Mouse (Mus musculus) MEL (cell line): ENCODE data around the gene Gstm7. TPM values are rescaled to one million over a fixed set of nuclear protein-coding genes. Genes with fewer than 3 reads are reported as not detected.
"Not testable (repeated sequence)": the region's sequence is repeated elsewhere in the genome, so short reads cannot be mapped to it uniquely, and the experiment has no call there.

Experiments used
- DNase-seq: peaks from one replicate; pipeline ENCODE4 v3.0.0; 2011; ENCODE audit warnings: low read depth, low spot score
- H3K27ac ChIP-seq: 2 replicates; pipeline ENCODE4 v1.5.1; 2012; ENCODE audit warnings: low read depth, mild to moderate bottlenecking, control low read depth, low read length, moderate library complexity; ENCODE audit not compliant: control insufficient read depth
- H3K27me3 ChIP-seq, 2 experiments: fragments of 150-350 bp in 1 of 2; sonication (generic) in 1 of 2; 2 replicates each; pipeline ENCODE4 v1.6.1; 2012; ENCODE audit warnings: low read length in 2 of 2, mild to moderate bottlenecking in 2 of 2, improper control_type of control experiment in 1 of 2, moderate library complexity in 1 of 2; ENCODE audit not compliant: insufficient read depth in 2 of 2, control insufficient read depth in 1 of 2
- H3K36me3 ChIP-seq, 2 experiments: 2 replicates each; pipeline ENCODE4 v1.6.1; 2012 to 2014; ENCODE audit warnings: low read length in 2 of 2, improper control_type of control experiment in 1 of 2, inconsistent platforms in 1 of 2, mild to moderate bottlenecking in 1 of 2; ENCODE audit not compliant: insufficient read depth in 2 of 2, control insufficient read depth in 1 of 2
- H3K4me1 ChIP-seq, 2 experiments: fragments of 150-350 bp in 1 of 2; sonication (generic) in 1 of 2; 2 replicates each; pipeline ENCODE4 v1.6.1; 2012; ENCODE audit warnings: low read length in 2 of 2, improper control_type of control experiment in 1 of 2, mild to moderate bottlenecking in 1 of 2; ENCODE audit not compliant: insufficient read depth in 2 of 2, control insufficient read depth in 1 of 2
- H3K4me3 ChIP-seq, 2 experiments: fragments of 150-350 bp in 1 of 2; sonication (generic) in 1 of 2; 2 replicates each; pipeline ENCODE4 v1.5.1; 2012; ENCODE audit warnings: low read depth in 2 of 2, low read length in 2 of 2, mild to moderate bottlenecking in 2 of 2, moderate library complexity in 2 of 2, control low read depth in 1 of 2, improper control_type of control experiment in 1 of 2; ENCODE audit not compliant: control insufficient read depth in 1 of 2, insufficient read depth in 1 of 2
- H3K79me2 ChIP-seq: 2 replicates; pipeline ENCODE4 v1.6.1; 2012; ENCODE audit warnings: mild to moderate bottlenecking, low read length, moderate library complexity; ENCODE audit not compliant: control insufficient read depth, poor library complexity, insufficient read depth
- H3K9ac ChIP-seq: 2 replicates; pipeline ENCODE4 v1.6.1; 2012; ENCODE audit warnings: low read depth, mild to moderate bottlenecking, control low read depth, low read length, moderate library complexity; ENCODE audit not compliant: control insufficient read depth, poor library complexity, severe bottlenecking
- H3K9me3 ChIP-seq: fragments of 150-350 bp; sonication (generic); replicated peaks from 2 replicates; pipeline ENCODE4 v1.6.1; 2012; ENCODE audit warnings: mild to moderate bottlenecking, low read length, improper control_type of control experiment, moderate library complexity; ENCODE audit not compliant: insufficient read depth
- BHLHE40 ChIP-seq: IDR thresholded peaks from 2 replicates; pipeline ENCODE4 v1.6.1; 2012; ENCODE audit warnings: low read depth, mild to moderate bottlenecking, inconsistent platforms, low read length, improper control_type of control experiment, borderline replicate concordance
- CHD2 ChIP-seq: IDR thresholded peaks from 2 replicates; pipeline ENCODE4 v1.6.1; 2011; ENCODE audit warnings: low read length, improper control_type of control experiment
- ELF1 ChIP-seq: IDR thresholded peaks from 2 replicates; pipeline ENCODE4 v1.6.1; 2014; ENCODE audit warnings: low read depth, mild to moderate bottlenecking, inconsistent platforms, low read length, improper control_type of control experiment, moderate library complexity
- EP300 ChIP-seq, 2 experiments: IDR thresholded peaks; 2 replicates each; pipeline ENCODE4 v1.6.1; 2011; ENCODE audit warnings: improper control_type of control experiment in 2 of 2, low read length in 2 of 2, low read depth in 1 of 2, mild to moderate bottlenecking in 1 of 2
- ETS1 ChIP-seq: IDR thresholded peaks from 2 replicates; pipeline ENCODE4 v1.6.1; 2012; ENCODE audit warnings: low read depth, mild to moderate bottlenecking, inconsistent platforms, low read length, improper control_type of control experiment, moderate library complexity
- GABPA ChIP-seq: IDR thresholded peaks from 2 replicates; pipeline ENCODE4 v1.6.1; 2012; ENCODE audit warnings: low read depth, mild to moderate bottlenecking, inconsistent platforms, low read length, improper control_type of control experiment, moderate library complexity
- JUND ChIP-seq: IDR thresholded peaks from 2 replicates; pipeline ENCODE4 v1.6.1; 2011; ENCODE audit warnings: low read depth, mild to moderate bottlenecking, improper control_type of control experiment, low read length
- KAT2A ChIP-seq: conservative IDR thresholded peaks from 2 replicates; pipeline ENCODE4 v1.6.1; 2012; ENCODE audit warnings: low read depth, low read length, improper control_type of control experiment, inconsistent platforms
- MYB ChIP-seq: IDR thresholded peaks from 2 replicates; pipeline ENCODE4 v1.6.1; 2011; ENCODE audit warnings: mild to moderate bottlenecking, low read depth, low read length, improper control_type of control experiment
- NRF1 ChIP-seq: IDR thresholded peaks from 2 replicates; pipeline ENCODE4 v1.6.1; 2014; ENCODE audit warnings: low read depth, mild to moderate bottlenecking, inconsistent platforms, low read length, improper control_type of control experiment, moderate library complexity; ENCODE audit not compliant: poor library complexity, insufficient read depth, severe bottlenecking
- POLR2AphosphoS2 ChIP-seq: IDR thresholded peaks from 2 replicates; pipeline ENCODE4 v1.6.1; 2011; ENCODE audit warnings: low read length, improper control_type of control experiment
- POLR2AphosphoS5 ChIP-seq: IDR thresholded peaks from 2 replicates; pipeline ENCODE4 v1.6.1; 2012; ENCODE audit warnings: low read depth, borderline replicate concordance, mild to moderate bottlenecking, inconsistent platforms, low read length, moderate library complexity, mixed read lengths
- RAD21 ChIP-seq: IDR thresholded peaks from 2 replicates; pipeline ENCODE4 v1.6.1; 2011; ENCODE audit warnings: mild to moderate bottlenecking, low read depth, low read length, improper control_type of control experiment
- RCOR1 ChIP-seq: IDR thresholded peaks from 2 replicates; pipeline ENCODE4 v1.6.1; 2012; ENCODE audit warnings: low read depth, mild to moderate bottlenecking, inconsistent platforms, low read length, improper control_type of control experiment
- SMC3 ChIP-seq: IDR thresholded peaks from 2 replicates; pipeline ENCODE4 v1.6.1; 2011; ENCODE audit warnings: low read depth, low read length, improper control_type of control experiment
- UBTF ChIP-seq: IDR thresholded peaks from 2 replicates; pipeline ENCODE4 v1.6.1; 2012; ENCODE audit warnings: low read depth, mild to moderate bottlenecking, inconsistent platforms, low read length, improper control_type of control experiment, moderate library complexity, borderline replicate concordance; ENCODE audit not compliant: insufficient read depth
- USF1 ChIP-seq: IDR thresholded peaks from 2 replicates; pipeline ENCODE4 v1.6.1; 2014; ENCODE audit warnings: low read depth, mild to moderate bottlenecking, inconsistent platforms, low read length, improper control_type of control experiment, moderate library complexity
- USF2 ChIP-seq, 2 experiments: IDR thresholded peaks; 2 replicates each; pipeline ENCODE4 v1.6.1; 2011 to 2012; ENCODE audit warnings: improper control_type of control experiment in 2 of 2, low read length in 2 of 2, borderline replicate concordance in 1 of 2, inconsistent platforms in 1 of 2, low read depth in 1 of 2, mild to moderate bottlenecking in 1 of 2; ENCODE audit not compliant: insufficient read depth in 1 of 2
- ZC3H11A ChIP-seq: IDR thresholded peaks from 2 replicates; pipeline ENCODE4 v1.6.1; 2012; ENCODE audit warnings: low read depth, mild to moderate bottlenecking, inconsistent platforms, low read length, improper control_type of control experiment
- ZKSCAN1 ChIP-seq: IDR thresholded peaks from 2 replicates; pipeline ENCODE4 v1.6.1; 2012; ENCODE audit warnings: low read depth, mild to moderate bottlenecking, inconsistent platforms, low read length, improper control_type of control experiment, moderate library complexity
- polyA plus RNA-seq, 2 experiments: library from polyadenylated mRNA; stranded (reverse) in 1 of 2; unstranded in 1 of 2; fragments of >175 nt in 1 of 2; fragments of >200 nt in 1 of 2; gene quantifications; 2 replicates each; pipeline versions ENCODE4 v1.2.1 to v1.2.4; 2012; ENCODE audit warnings: low replicate concordance in 2 of 2, low read depth in 1 of 2; ENCODE audit not compliant: insufficient read length in 2 of 2, insufficient read depth in 1 of 2, missing spikeins in 1 of 2
- total RNA-seq: library from RNA; depleted of rRNA; stranded (reverse); fragments of 300-350 nt; gene quantifications from 2 replicates; pipeline ENCODE4 v1.2.3, GENCODE M21; 2012

Gstm7 gene
- total and polyA plus RNA-seq, 3 experiments = 0.24 TPM; not detected in 2

GRCm38 (mm10) chr3:107974237-107974636 lies 42.6 kb upstream of the Gstm7 start:
- TF ChIP-seq JUND (no peak), ETS1 (no peak), USF1 (no peak), USF2 (IDR thresholded peaks at IDR 0.05; ENCODE audit: borderline replicate concordance in 1 of 2, insufficient read depth in 1 of 2, low read depth in 1 of 2, low read length in 2 of 2) (no peak), ZKSCAN1 (no peak), ZC3H11A (no peak)
- Histone ChIP-seq H3K79me2 (no peaks in the 10 kb centered on the region), H3K9me3 (no peaks in the 10 kb centered on the region), H3K27me3 (peaks cover 4 to 21% of the 10 kb centered on the region in 2 experiments), H3K9ac (no peak overlapping the region), H3K27ac (no peak overlapping the region), H3K4me1 (no peaks in the 10 kb centered on the region), H3K4me3 (no peak overlapping the region), H3K36me3 (no peaks in the 10 kb centered on the region)
- no peak for DNase-seq

DNA sequence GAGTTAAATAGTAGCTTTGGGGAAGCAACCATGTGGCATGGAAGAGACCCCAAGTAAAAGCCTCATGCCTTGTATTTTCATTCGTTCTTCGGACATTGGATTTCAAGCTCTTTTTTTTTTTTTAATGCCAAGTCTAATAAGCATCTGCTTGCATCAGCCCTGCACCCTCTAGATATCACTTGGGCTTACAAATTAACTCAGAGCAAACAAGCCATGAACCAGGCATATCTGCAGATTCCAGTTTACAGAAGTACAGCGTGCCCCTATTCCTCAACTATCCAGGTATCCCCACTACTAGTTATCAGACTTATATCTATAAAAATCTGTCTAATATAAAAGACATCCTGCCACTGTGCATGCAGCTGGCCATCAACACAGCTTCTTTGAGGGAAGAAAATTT lies 40.5 kb upstream of the Gstm7 start:
- no peak overlapping the region for H3K27ac ChIP-seq
- H3K4me1 ChIP-seq = no peaks in the 10 kb centered on the region
- no peak for DNase-seq
- peaks cover 4 to 23% of the 10 kb centered on the region in 2 experiments for H3K27me3 ChIP-seq
- H3K9me3 ChIP-seq = no peaks in the 10 kb centered on the region
- no peak overlapping the region for H3K4me3 ChIP-seq
- H3K36me3 ChIP-seq = no peaks in the 10 kb centered on the region
- no peak overlapping the region for H3K9ac ChIP-seq
- no peaks in the 10 kb centered on the region for H3K79me2 ChIP-seq
- no peak for TF ChIP-seq POLR2AphosphoS5
- no peak for TF ChIP-seq ZKSCAN1
- no peak for TF ChIP-seq NRF1
- TF ChIP-seq MYB = no peak
- no peak for TF ChIP-seq RAD21
- TF ChIP-seq BHLHE40 = no peak
- TF ChIP-seq ELF1 = no peak
- TF ChIP-seq UBTF = no peak
- no peak for TF ChIP-seq USF2 (IDR thresholded peaks at IDR 0.05; ENCODE audit: borderline replicate concordance in 1 of 2, insufficient read depth in 1 of 2, low read depth in 1 of 2, low read length in 2 of 2)
- no peak for TF ChIP-seq ZC3H11A
- no peak for TF ChIP-seq EP300 (IDR thresholded peaks at IDR 0.05; ENCODE audit: low read depth in 1 of 2, low read length in 2 of 2)
- no peak for TF ChIP-seq JUND
- TF ChIP-seq GABPA = no peak
- TF ChIP-seq RCOR1 = no peak
- no peak for TF ChIP-seq CHD2
- no peak for TF ChIP-seq USF1
- no peak for TF ChIP-seq SMC3
- no peak for TF ChIP-seq KAT2A
- TF ChIP-seq POLR2AphosphoS2 = no peak

- not testable (repeated sequence) for H3K36me3 ChIP-seq, H3K9me3 ChIP-seq, H3K4me3 ChIP-seq, H3K9ac ChIP-seq, DNase-seq, H3K27ac ChIP-seq, H3K79me2 ChIP-seq, H3K4me1 ChIP-seq
- peaks cover 4 to 23% of the 10 kb centered on the region in 2 experiments for H3K27me3 ChIP-seq
Measured at GRCm38 (mm10) chr3:107971101-107971500, 39.5 kb upstream of the Gstm7 start.
